Mouse (Mus musculus): ENCODE results near the gene Hoxa9. TPM values are rescaled to one million over a fixed set of nuclear protein-coding genes. Genes with fewer than 3 reads are reported as not detected.

Gene Hoxa9
- polyA plus RNA-seq, 1 experiment from 2014 or later: not detected

DNA sequence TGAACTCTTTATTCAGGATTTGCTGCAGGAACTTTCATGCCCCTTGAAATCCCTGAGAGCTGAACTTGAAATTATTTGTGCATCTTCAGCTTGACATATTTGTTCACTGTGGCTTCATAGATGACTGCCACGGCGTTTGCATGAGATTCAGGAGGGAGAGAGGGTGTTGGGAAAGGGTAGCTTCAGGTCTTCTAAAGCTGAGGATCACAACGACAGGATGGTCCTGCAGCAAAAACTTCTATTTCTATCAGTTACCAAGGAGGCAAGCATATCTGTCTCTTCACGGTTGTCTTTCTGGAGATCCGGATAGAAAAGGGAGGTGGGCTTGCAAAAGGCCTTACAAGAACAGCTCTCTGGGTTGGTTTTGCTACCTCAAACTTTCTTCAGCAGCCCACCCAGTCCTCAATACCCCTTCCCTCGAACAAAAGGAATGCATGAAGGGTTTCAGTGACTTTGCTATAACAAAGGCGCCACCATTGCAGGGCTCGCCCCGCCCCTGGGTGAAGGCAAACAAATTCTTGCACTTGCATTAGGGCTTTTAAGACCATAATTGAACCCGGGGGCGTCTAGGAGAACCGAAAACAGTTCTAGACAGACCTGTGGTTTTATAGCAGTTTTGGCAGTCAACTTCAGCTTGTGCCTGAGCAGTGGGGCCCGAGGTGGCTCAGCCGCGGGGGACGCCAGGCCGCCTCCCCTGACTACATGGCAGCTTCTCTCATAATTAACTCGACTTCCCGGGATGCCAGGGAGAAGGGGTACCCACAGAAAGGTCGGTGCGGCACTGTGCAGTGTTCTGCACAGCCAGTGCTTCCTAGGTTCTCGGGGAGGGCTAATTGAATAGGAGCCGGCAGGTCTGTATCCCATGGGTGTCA is 17.1 kb upstream of the Hoxa9 start:
- no peak overlapping the region for H3K4me3 ChIP-seq (replicated peaks; ENCODE audit: low read depth, low read length)
- no peak overlapping the region for H3K9ac ChIP-seq (replicated peaks; ENCODE audit: low read length)
- peaks cover 100% of the 10 kb centered on the region for H3K27me3 ChIP-seq (ENCODE audit: control insufficient read depth, insufficient read depth, low read length)
- WGBS: 2% methylated on average over 23 of the region's 23 CpGs
- H3K9me3 ChIP-seq (ENCODE audit: control insufficient read depth, low read length): no peaks in the 10 kb centered on the region
- no peaks in the 10 kb centered on the region for H3K4me1 ChIP-seq (ENCODE audit: control insufficient read depth, insufficient read depth, low read length)
- H3K4me2 ChIP-seq (ENCODE audit: low read length): no peak overlapping the region
- no peaks in the 10 kb centered on the region for H3K36me3 ChIP-seq (ENCODE audit: control insufficient read depth, insufficient read depth, low read length)
- H3K27ac ChIP-seq (replicated peaks; ENCODE audit: low read depth, low read length): no peak overlapping the region
- no peak for ATAC-seq (ENCODE audit: low FRiP score, low TSS enrichment)
- no peak for DNase-seq

DNA sequence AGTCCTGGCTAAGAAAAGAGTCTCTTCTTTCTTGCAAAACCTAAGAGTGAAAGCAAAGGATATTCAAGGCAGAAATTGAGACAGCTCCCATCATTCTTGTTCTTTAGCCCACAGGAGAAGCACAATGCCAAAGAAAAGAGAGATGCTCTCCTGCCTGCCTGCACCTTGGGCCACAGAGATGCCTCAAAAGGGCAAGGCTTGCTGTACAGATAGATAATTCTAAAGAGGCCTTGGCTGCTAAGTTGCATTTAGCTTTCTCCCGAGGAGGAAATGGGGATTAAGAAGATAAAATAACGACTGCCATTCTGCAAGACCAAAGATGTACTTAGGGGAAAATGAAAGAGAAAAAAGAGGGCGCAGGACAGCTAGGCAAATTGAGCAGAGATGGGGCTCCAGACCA is 16.0 kb upstream of the Hoxa9 start:
- Histone ChIP-seq H3K4me3 (replicated peaks; ENCODE audit: low read depth, low read length) (no peak overlapping the region), H3K9ac (replicated peaks; ENCODE audit: low read length) (no peak overlapping the region), H3K4me1 (ENCODE audit: control insufficient read depth, insufficient read depth, low read length) (no peaks in the 10 kb centered on the region), H3K27ac (replicated peaks; ENCODE audit: low read depth, low read length) (no peak overlapping the region), H3K27me3 (ENCODE audit: control insufficient read depth, insufficient read depth, low read length) (peaks cover 100% of the 10 kb centered on the region), H3K36me3 (ENCODE audit: control insufficient read depth, insufficient read depth, low read length) (no peaks in the 10 kb centered on the region), H3K9me3 (ENCODE audit: control insufficient read depth, low read length) (no peaks in the 10 kb centered on the region), H3K4me2 (ENCODE audit: low read length) (no peak overlapping the region)
- ATAC-seq (ENCODE audit: low FRiP score, low TSS enrichment): no peak
- DNase-seq: no peak
- 6% methylated on average over 3 of the region's 3 CpGs for WGBS

DNA sequence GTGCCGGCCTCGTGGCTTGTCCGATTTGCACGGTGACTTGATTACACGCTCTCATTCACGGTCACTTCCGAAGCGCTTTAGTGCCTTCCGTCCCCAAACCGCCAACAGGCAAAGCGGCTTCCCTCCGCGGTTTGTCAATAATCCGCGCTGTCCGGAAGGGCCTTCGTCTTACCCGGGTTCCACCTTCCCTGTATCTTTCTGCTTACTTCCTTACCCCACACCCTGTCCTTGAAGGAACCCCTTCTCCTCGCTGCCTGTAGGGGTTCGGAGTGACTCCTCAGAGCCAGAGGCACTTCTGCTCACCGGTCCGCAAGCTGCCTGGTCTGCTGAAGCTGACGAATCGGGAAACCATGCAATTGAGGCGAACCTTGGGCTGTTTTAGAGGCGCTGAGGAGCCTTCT is 15.5 kb upstream of the Hoxa9 start:
- DNase-seq (no peak), ATAC-seq (ENCODE audit: low FRiP score, low TSS enrichment) (no peak)
- Histone ChIP-seq H3K4me2 (ENCODE audit: low read length) (no peak overlapping the region), H3K4me3 (replicated peaks; ENCODE audit: low read depth, low read length) (no peak overlapping the region), H3K9ac (replicated peaks; ENCODE audit: low read length) (no peak overlapping the region), H3K36me3 (ENCODE audit: control insufficient read depth, insufficient read depth, low read length) (no peaks in the 10 kb centered on the region), H3K27me3 (ENCODE audit: control insufficient read depth, insufficient read depth, low read length) (peaks cover 100% of the 10 kb centered on the region), H3K27ac (replicated peaks; ENCODE audit: low read depth, low read length) (no peak overlapping the region), H3K4me1 (ENCODE audit: control insufficient read depth, insufficient read depth, low read length) (no peaks in the 10 kb centered on the region), H3K9me3 (ENCODE audit: control insufficient read depth, low read length) (no peaks in the 10 kb centered on the region)
- WGBS: 1% methylated on average over 26 of the region's 26 CpGs

DNA sequence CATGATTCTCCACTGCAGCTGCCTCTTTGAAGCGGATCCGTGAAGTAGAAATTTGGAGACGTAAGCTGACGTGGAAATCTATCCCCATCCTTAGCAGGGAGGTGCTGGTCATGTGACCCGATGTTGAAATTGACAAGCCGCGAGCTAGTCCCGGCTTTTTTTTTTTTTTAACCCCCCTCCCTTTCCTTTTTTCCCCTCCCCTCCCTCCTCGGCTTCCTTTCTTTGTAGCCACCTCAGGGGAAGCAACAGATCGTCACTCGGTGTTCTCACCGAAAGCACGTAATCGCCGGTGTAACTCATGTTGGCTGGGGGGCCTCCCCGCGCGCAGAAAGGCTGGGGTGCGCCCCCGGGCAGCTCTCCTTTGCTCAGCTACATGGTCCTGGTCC is 14.9 kb upstream of the Hoxa9 start, which contains the start of gene Hoxa11:
Hoxa11 (minus strand) TSS at position 54 of the 386 bp plus-strand sequence.
- H3K4me3 ChIP-seq (replicated peaks; ENCODE audit: low read depth, low read length): no peak within 1 kb of the TSS
- H3K36me3 ChIP-seq (ENCODE audit: control insufficient read depth, insufficient read depth, low read length): no peaks in the 10 kb centered on the region
- DNase-seq (no peak), ATAC-seq (ENCODE audit: low FRiP score, low TSS enrichment) (no peak)
- H3K4me1 ChIP-seq (ENCODE audit: control insufficient read depth, insufficient read depth, low read length): no peaks in the 10 kb centered on the region
- H3K9ac ChIP-seq (replicated peaks; ENCODE audit: low read length): no peak within 1 kb of the TSS
- H3K27me3 ChIP-seq (ENCODE audit: control insufficient read depth, insufficient read depth, low read length): peaks cover 100% of the 10 kb centered on the region
- WGBS: 0% methylated on average over 20 of the region's 20 CpGs
- no peaks in the 10 kb centered on the region for H3K9me3 ChIP-seq (ENCODE audit: control insufficient read depth, low read length)
- no peak within 1 kb of the TSS for H3K4me2 ChIP-seq (ENCODE audit: low read length)
- H3K27ac ChIP-seq (replicated peaks; ENCODE audit: low read depth, low read length): no peak within 1 kb of the TSS

DNA sequence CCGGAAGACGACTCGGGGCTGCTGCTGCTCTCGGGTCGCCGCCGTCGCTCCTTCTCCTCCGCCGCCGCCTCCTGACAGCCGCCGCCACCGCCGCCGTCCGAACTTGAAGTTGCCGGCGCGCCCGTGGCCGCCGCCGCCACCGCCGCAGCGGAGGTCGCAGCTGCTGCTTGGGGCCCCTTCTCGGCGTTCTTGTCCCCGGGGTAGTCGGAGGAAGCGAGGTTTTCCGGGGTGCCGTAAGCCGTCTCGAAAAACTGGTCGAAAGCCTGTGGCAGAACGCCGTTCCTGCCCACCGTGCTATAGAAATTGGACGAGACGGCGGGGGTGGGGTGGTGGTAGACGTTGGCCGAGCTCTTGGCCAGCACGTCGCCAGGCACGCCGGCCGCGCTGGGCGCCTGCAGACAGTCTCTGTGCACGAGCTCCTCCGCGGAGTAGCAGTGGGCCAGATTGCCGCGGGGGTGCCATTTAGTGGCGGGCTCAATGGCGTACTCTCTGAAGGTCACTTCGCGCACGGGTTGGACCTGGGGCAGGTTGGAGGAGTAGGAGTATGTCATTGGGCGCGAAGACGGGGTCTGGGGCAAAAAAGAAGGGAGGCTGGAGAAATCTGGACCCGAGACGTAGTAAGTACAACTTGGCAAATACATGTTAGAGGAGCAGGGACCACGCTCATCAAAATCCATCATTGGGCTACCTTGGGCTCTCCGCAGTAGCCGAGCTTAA is 14.3 kb upstream of the Hoxa9 start:
- Histone ChIP-seq H3K27ac (replicated peaks; ENCODE audit: low read depth, low read length) (no peak overlapping the region), H3K36me3 (ENCODE audit: control insufficient read depth, insufficient read depth, low read length) (no peaks in the 10 kb centered on the region), H3K4me2 (ENCODE audit: low read length) (no peak overlapping the region), H3K4me3 (replicated peaks; ENCODE audit: low read depth, low read length) (no peak overlapping the region), H3K9ac (replicated peaks; ENCODE audit: low read length) (no peak overlapping the region), H3K27me3 (ENCODE audit: control insufficient read depth, insufficient read depth, low read length) (peaks cover 100% of the 10 kb centered on the region), H3K4me1 (ENCODE audit: control insufficient read depth, insufficient read depth, low read length) (no peaks in the 10 kb centered on the region), H3K9me3 (ENCODE audit: control insufficient read depth, low read length) (no peaks in the 10 kb centered on the region)
- WGBS: under 1% methylated on average over 71 of the region's 71 CpGs
- DNase-seq (no peak), ATAC-seq (ENCODE audit: low FRiP score, low TSS enrichment) (no peak)

DNA sequence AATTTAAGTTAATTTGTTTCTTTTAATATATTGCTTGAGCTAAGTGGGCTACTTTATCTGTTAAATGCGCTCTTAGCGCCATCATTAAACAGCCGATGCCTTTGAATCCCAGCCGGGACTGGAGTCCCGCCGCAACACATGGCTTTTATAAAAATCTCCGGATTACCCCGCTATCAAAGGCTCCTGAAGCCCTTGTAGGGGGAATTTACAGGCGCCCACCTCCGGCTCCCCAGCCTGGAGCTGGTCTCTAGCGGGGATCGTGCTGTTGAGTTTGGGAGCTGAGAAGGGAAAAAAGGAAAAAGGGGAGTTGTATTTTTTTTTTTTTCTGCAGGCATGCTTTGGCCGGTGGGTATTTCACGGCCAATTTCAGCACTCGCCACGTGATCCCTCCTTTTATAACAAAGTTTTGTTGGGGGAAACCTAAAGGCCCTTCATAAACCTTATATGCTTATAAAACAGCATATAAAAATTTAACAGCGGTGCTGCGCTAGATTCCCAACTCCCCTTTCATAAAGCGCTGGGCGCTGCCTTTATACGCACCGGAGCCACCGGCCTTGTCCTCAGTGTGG is 13.7 kb upstream of the Hoxa9 start:
- ATAC-seq (ENCODE audit: low FRiP score, low TSS enrichment) (no peak), DNase-seq (no peak)
- Histone ChIP-seq H3K27me3 (ENCODE audit: control insufficient read depth, insufficient read depth, low read length) (peaks cover 100% of the 10 kb centered on the region), H3K36me3 (ENCODE audit: control insufficient read depth, insufficient read depth, low read length) (no peaks in the 10 kb centered on the region), H3K4me3 (replicated peaks; ENCODE audit: low read depth, low read length) (no peak overlapping the region), H3K9ac (replicated peaks; ENCODE audit: low read length) (no peak overlapping the region), H3K4me1 (ENCODE audit: control insufficient read depth, insufficient read depth, low read length) (no peaks in the 10 kb centered on the region), H3K9me3 (ENCODE audit: control insufficient read depth, low read length) (no peaks in the 10 kb centered on the region), H3K4me2 (ENCODE audit: low read length) (no peak overlapping the region), H3K27ac (replicated peaks; ENCODE audit: low read depth, low read length) (no peak overlapping the region)
- WGBS: 2% methylated on average over 23 of the region's 23 CpGs

DNA sequence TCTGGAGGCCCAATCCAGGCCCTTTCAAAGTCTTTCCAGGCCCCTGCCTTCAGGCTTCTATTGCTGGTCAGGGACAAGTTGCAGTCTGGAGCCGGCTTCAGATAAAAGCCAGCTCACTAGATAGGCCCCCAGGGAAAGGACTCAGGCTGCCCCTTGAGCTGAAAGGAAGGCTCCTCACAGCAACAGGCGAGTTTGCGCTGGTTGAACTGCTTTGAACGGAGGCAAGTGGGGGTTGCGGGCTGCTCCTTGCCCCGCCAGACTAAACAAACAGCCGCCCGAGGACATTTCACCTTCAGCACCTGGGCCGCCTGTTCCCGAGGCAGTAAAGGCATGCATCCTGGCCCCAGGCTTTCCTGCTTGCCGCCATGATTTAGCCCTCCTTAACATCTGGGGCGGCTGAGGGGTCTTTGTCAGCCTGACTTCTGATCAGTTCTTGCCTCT is 12.8 kb upstream of the Hoxa9 start:
- Histone ChIP-seq H3K9ac (replicated peaks; ENCODE audit: low read length) (no peak overlapping the region), H3K36me3 (ENCODE audit: control insufficient read depth, insufficient read depth, low read length) (no peaks in the 10 kb centered on the region), H3K9me3 (ENCODE audit: control insufficient read depth, low read length) (no peaks in the 10 kb centered on the region), H3K4me3 (replicated peaks; ENCODE audit: low read depth, low read length) (no peak overlapping the region), H3K27ac (replicated peaks; ENCODE audit: low read depth, low read length) (no peak overlapping the region), H3K4me2 (ENCODE audit: low read length) (no peak overlapping the region), H3K4me1 (ENCODE audit: control insufficient read depth, insufficient read depth, low read length) (no peaks in the 10 kb centered on the region), H3K27me3 (ENCODE audit: control insufficient read depth, insufficient read depth, low read length) (peaks cover 99% of the 10 kb centered on the region)
- no peak for DNase-seq
- ATAC-seq (ENCODE audit: low FRiP score, low TSS enrichment): no peak
- whole genome bisulfite sequencing: under 1% methylated on average over 12 of the region's 12 CpGs

DNA sequence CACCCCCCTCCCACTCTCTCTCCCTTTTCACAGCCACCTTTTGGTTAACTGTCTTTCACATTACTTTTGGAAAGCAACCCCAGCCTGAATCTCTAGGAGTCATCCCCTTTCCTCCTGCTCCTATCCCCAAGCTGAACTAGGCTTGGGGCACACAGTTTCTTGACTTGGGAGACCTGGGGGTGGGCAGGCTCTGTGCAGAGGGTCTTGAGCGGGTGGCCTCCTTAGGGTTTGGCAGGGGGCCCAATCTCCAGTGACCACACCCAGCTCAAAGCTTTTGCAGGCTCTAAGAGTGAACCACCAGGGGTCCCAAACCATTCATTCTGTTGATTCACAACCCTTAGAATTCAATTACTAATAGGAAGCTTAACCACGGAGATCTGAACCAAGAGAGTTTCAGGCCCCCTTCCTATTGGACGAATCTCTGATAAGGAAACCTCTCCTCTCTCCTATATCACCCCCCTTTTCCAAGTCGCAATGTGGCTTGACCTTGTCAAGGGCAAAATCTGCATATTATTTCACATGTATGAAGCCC is 12.0 kb upstream of the Hoxa9 start:
- no peak overlapping the region for H3K27ac ChIP-seq (replicated peaks; ENCODE audit: low read depth, low read length)
- no peak overlapping the region for H3K4me3 ChIP-seq (replicated peaks; ENCODE audit: low read depth, low read length)
- H3K36me3 ChIP-seq (ENCODE audit: control insufficient read depth, insufficient read depth, low read length): no peaks in the 10 kb centered on the region
- no peak overlapping the region for H3K4me2 ChIP-seq (ENCODE audit: low read length)
- no peaks in the 10 kb centered on the region for H3K4me1 ChIP-seq (ENCODE audit: control insufficient read depth, insufficient read depth, low read length)
- H3K27me3 ChIP-seq (ENCODE audit: control insufficient read depth, insufficient read depth, low read length): peaks cover 99% of the 10 kb centered on the region
- WGBS: 2% methylated on average over 4 of the region's 4 CpGs
- H3K9ac ChIP-seq (replicated peaks; ENCODE audit: low read length): no peak overlapping the region
- DNase-seq (no peak), ATAC-seq (ENCODE audit: low FRiP score, low TSS enrichment) (no peak)
- no peaks in the 10 kb centered on the region for H3K9me3 ChIP-seq (ENCODE audit: control insufficient read depth, low read length)
